Mouse (Mus musculus): Measurements from ENCODE around the gene Kcnj12. TPM values are rescaled to one million over a fixed set of nuclear protein-coding genes. Genes with fewer than 3 reads are reported as not detected.

Gene Kcnj12
- total RNA-seq, 4 experiments from 2014 or later, result 6.7 to 7.8 (median 7.4) TPM

DNA sequence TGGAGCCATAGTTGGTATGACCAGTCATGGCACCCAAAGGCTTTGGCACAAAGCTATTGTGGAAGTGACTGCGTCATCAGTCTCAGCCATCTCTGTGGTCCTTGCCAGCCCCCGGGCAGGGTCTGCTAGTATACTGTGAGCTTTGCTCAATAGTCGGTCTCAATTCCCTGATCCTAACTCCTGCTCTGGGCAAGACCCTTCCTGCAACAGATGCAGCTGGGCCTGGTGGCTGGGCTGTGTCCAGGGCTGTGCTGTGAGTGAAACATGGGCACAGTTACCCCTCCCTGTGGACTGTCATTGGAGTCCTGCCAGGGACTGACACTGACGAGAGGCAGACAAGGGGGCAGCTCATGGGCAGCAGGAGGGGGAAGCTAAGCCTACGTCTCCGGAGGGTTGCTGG is 2.6 kb downstream of the Kcnj12 start:
- DNase-seq (ENCODE audit: low spot score in 2 of 2), result no peak

DNA sequence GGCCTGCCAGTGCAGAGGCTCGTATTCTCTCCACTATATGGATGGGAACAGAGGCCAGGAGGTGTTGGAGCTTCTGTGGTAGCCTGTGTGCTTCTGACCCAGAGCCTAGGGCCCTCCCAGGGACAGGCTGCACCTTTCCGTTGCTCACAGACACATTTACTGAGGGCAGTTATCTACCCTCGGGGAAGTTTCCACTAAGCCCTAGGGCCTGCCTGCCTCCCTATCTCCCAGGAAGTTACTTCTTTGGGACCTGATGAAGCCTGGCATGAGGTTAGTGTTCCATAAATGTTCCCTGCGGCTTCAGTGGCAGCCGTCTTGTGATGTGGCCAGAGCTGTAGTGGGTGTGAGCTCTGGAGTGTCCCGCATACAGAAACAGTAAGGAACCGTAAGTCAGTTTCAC is 3.2 kb downstream of the Kcnj12 start:
- DNase-seq (ENCODE audit: low spot score in 2 of 2), result no peak

DNA sequence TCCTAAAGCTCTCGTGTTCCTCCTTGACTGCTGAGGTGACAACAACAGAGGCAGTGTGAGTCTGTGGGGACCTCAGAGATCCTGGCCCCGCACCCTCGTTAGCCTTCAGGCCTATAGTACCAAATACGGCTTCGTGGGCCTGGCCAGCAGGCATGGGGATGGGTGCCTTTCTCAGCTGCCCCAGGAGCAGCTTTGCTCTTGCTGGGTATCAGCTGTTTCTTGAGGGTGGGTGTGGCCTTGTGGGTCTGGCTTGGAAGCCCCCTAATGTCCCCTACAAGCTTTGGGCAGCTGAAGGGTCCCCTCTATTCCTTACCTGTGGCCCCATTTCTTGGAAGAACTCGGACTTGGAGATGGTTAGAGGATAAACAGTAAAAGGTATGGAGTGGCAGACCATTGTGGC is 4.0 kb downstream of the Kcnj12 start:
- DNase-seq (ENCODE audit: low spot score in 2 of 2), result no peak

DNA sequence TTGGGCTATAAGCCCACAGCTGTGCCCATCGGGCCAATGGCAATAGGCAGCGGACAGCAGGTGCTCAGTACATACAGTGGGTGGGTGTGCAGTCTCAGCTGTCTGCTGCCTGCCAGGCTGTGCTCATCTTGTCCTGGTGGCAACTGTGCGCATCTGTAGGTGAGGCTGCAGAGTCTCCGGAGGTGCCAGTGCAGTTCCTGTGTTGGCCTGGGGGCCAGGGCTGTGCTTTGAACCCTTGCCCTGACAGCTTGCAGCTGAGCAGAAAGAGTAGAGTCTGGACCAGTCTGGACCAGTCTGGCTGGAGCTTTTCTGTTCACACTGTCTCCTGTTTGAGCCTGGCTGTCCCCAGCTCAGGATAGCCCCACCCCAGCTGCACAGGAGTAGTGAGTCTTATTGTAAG is 4.8 kb downstream of the Kcnj12 start:
- DNase-seq (ENCODE audit: low spot score in 2 of 2), result no peak

GRCm38 (mm10) chr11:61028211-61028950 is 6.0 kb downstream of the Kcnj12 start:
- DNase-seq (ENCODE audit: low spot score in 2 of 2), result no peak

GRCm38 (mm10) chr11:61029116-61029740 is 6.9 kb downstream of the Kcnj12 start:
- DNase-seq (ENCODE audit: low spot score in 2 of 2), result no peak

- DNase-seq (ENCODE audit: low spot score in 2 of 2), result no peak
Observed at GRCm38 (mm10) chr11:61029864-61030595, 7.7 kb downstream of the Kcnj12 start.

GRCm38 (mm10) chr11:61031137-61031536 is 8.8 kb downstream of the Kcnj12 start:
- no peak for DNase-seq (ENCODE audit: low spot score in 2 of 2)

DNA sequence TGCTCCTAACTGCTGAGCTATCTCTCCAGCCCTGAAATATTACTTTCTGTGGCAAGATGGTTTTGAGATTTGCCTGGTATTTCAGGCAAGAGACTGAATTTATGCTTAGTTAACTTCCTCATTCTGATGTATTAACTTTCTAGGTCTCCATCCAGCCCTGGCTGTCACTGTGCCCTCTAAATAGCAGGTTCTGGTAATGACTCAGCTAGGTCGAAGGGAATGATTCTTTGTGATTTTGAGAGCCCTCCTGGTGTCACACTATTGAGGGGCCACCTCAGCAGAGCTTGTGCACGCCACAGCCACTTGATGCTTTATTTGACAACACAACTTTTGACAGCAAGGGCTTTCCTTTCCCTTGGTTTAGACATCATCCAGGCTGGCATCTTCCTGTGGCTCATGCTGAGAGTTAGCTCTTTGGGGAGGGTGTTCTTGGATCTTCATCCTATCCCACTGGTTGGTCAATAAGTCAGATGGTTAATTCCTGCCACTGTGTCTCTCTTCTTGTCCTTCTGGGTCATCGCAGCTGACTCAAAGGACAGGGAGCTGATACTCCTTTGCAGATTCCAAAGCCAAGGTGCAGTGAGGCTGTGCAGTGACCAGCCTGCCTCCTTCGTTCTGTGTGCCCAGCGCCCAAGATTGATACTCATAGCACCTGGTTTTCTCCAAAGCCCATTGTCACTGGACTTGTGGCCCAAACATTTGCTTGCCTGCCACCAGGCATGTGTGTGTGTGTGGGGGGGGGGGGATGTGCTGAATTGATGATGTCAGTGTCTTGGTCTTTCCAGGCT is 9.5 kb downstream of the Kcnj12 start:
- no peak for DNase-seq (ENCODE audit: low spot score in 2 of 2)

GRCm38 (mm10) chr11:61032481-61032880 is 10.1 kb downstream of the Kcnj12 start:
- DNase-seq (ENCODE audit: low spot score in 2 of 2), result no peak

GRCm38 (mm10) chr11:61033160-61033559 is 10.8 kb downstream of the Kcnj12 start:
- no peak for DNase-seq (ENCODE audit: low spot score in 2 of 2)

- no peak for DNase-seq (ENCODE audit: low spot score in 2 of 2)
Observed at GRCm38 (mm10) chr11:61036639-61037038, 14.3 kb downstream of the Kcnj12 start.

- no peak for DNase-seq (ENCODE audit: low spot score in 2 of 2)
Observed at GRCm38 (mm10) chr11:61038277-61038782, 16.0 kb downstream of the Kcnj12 start.

GRCm38 (mm10) chr11:61040856-61041652 is 18.7 kb downstream of the Kcnj12 start:
- DNase-seq (ENCODE audit: low spot score in 2 of 2), result peak in 1 of 2 experiments; percentile 32

- no peak for DNase-seq (ENCODE audit: low spot score in 2 of 2)
Observed at GRCm38 (mm10) chr11:61042593-61042992, 20.2 kb downstream of the Kcnj12 start.

- DNase-seq (ENCODE audit: low spot score in 2 of 2), result no peak
Observed at GRCm38 (mm10) chr11:61043055-61043992, 21.0 kb downstream of the Kcnj12 start.

DNA sequence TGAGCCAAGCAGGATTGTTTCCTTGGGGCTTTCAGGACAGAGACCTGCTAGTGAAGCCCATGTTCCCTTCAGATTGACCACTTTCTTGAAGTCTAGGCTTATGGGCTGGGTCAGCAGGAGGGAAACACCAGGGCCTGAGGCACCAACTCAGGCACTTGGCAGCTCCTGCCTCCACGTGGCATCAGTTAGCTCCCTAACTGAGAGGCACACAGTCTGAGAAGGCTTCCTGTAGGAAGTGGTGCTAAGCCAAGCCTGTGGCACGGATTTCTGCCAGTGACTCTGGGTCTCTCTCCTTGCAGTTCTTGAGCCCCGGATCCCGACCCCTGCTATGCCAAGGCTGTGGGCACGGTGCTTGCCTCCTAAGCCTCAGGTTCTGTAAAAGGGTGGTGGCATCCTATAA is 22.4 kb downstream of the Kcnj12 start:
- no peak for DNase-seq (ENCODE audit: low spot score in 2 of 2)

DNA sequence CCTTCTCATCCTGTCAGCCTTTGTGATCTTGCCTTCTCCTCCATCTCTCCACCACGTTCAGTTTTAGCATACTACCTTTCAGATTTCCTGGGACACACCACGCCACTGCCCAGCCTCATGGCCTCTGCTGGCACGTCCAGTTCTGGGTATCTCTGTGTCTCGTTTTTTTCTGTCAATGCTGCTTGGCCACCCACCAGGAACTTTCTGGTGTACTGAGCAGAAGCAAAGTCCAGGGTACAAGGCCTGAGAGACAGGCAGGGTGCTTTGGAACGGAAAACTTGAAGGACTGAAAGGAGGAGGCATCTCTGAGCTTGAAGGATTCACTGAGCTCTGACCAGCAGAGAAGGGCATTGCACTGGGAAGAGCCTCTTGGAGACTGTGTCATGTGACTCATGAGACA is 25.1 kb downstream of the Kcnj12 start:
- DNase-seq (ENCODE audit: low spot score in 2 of 2), result no peak

DNA sequence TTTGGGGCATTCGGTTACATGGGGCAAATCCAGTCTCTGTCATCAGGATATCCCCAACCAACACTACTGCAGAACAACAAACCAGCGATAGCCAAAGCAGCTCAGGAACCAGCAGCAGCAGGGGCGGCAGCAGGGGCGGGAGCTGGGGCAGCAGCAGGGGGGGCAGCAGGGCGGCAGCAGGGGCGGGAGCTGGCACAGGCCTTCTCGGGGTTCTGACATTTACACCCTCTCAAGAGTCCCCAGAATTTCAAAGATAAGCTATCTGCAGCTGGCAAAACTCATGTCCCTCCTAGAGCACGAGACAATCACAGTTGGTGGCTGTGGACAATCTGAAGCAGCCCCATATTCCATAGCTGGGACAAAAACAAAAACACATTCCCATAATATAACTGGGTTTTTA is 28.8 kb downstream of the Kcnj12 start:
- no peak for DNase-seq (ENCODE audit: low spot score in 2 of 2)

All from layer of hippocampus, adult 8-10 months (tissue).